Mouse (Mus musculus): ENCODE measurements around the gene Olfr523. TPM values are rescaled to one million over a fixed set of nuclear protein-coding genes. Genes with fewer than 3 reads are reported as not detected.

Gene Olfr523
- polyA plus RNA-seq, 1 experiment, result not detected

DNA sequence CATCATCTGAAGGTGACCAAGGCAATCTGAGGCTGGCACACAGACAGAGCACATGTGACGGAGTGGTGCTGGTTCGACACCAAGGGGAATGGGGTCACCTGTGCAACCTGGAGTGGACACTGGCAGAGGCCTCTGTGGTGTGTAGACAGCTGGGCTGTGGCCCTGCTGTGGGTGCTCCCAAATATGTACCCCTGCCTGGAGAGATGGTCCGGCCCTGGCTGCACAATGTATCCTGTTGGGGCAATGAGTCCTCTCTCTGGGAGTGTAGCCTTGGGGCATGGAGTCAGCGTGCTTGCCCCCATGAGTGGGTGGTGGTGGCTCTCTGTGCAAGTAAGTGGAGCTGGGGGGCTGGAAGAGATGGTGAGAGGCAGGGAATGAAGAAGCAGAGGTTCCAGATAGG is 47.4 kb downstream of the Olfr523 start:
- Histone ChIP-seq H3K4me1 (ENCODE audit: control insufficient read depth, insufficient read depth, low read length) (no peaks in the 10 kb centered on the region), H3K4me3 (ENCODE audit: insufficient read depth, low read length) (no peak overlapping the region), H3K27ac (ENCODE audit: insufficient read depth, low read depth, low read length) (no peak overlapping the region)
- TF ChIP-seq CTCF (IDR thresholded peaks at IDR 0.05; ENCODE audit: low read depth, low read length) (no peak), POLR2A (IDR thresholded peaks at IDR 0.05; ENCODE audit: borderline replicate concordance, low read depth, low read length) (no peak)

DNA sequence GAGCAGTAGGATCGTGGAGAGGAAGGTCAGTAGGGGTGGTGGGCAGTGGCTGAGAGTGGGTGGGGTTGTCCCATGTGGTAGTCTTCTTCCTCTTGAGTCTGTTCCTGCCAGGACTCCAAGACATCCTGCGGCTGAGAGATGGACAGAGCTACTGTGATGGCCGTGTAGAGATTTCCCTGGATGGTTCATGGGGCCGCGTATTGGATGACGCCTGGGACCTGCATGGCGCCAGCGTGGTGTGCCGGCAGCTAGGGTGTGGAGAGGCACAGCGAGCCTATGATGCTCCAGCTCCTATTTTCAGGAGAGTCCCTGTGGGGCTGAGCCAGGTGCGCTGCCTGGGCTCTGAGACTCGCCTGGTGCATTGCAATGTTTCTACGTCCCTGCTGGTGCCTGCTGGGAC is 51.2 kb downstream of the Olfr523 start:
- H3K27ac ChIP-seq (ENCODE audit: insufficient read depth, low read depth, low read length), result no peak overlapping the region
- H3K4me1 ChIP-seq (ENCODE audit: control insufficient read depth, insufficient read depth, low read length), result no peaks in the 10 kb centered on the region
- TF ChIP-seq POLR2A (IDR thresholded peaks at IDR 0.05; ENCODE audit: borderline replicate concordance, low read depth, low read length) (no peak), CTCF (IDR thresholded peaks at IDR 0.05; ENCODE audit: low read depth, low read length) (no peak)
- no peak overlapping the region for H3K4me3 ChIP-seq (ENCODE audit: insufficient read depth, low read length)

Other genes starting within 250 kb of the Olfr523 start
- gene Utf1, start 229.4 kb upstream of the Olfr523 start, polyA plus RNA-seq (2012; ENCODE audit: insufficient read depth, insufficient read length, missing spikeins), result not detected in 2 replicates
- gene 6430531B16Rik, start 194.5 kb upstream of the Olfr523 start, polyA plus RNA-seq (2012; ENCODE audit: insufficient read depth, insufficient read length, missing spikeins), result not detected in 2 replicates
- gene Adam8, start 180.7 kb upstream of the Olfr523 start, polyA plus RNA-seq (2012; ENCODE audit: insufficient read depth, insufficient read length, missing spikeins), result 240 and 334 TPM in 2 replicates
- 37.7 and 38.7 TPM in 2 replicates for gene Zfp511, start 136.8 kb upstream of the Olfr523 start, polyA plus RNA-seq (2012; ENCODE audit: insufficient read depth, insufficient read length, missing spikeins)
- 17.9 and 18.5 TPM in 2 replicates for gene Tubgcp2, start 136.5 kb upstream of the Olfr523 start, polyA plus RNA-seq (2012; ENCODE audit: insufficient read depth, insufficient read length, missing spikeins)
- gene Msx3, start 124.1 kb upstream of the Olfr523 start, polyA plus RNA-seq (2012; ENCODE audit: insufficient read depth, insufficient read length, missing spikeins), result not detected in 2 replicates
- not detected in 2 replicates for gene Caly, start 90.7 kb upstream of the Olfr523 start, polyA plus RNA-seq (2012; ENCODE audit: insufficient read depth, insufficient read length, missing spikeins)
- gene Prap1, start 79.8 kb upstream of the Olfr523 start, polyA plus RNA-seq (2012; ENCODE audit: insufficient read depth, insufficient read length, missing spikeins), result not detected in 2 replicates
- 19.0 and 22.5 TPM in 2 replicates for gene Fuom, start 70.8 kb upstream of the Olfr523 start, polyA plus RNA-seq (2012; ENCODE audit: insufficient read depth, insufficient read length, missing spikeins)
- 20.1 and 25.9 TPM in 2 replicates for gene Paox, start 57.4 kb upstream of the Olfr523 start, polyA plus RNA-seq (2012; ENCODE audit: insufficient read depth, insufficient read length, missing spikeins)
- 44.9 and 45.7 TPM in 2 replicates for gene Echs1, start 56.7 kb upstream of the Olfr523 start, polyA plus RNA-seq (2012; ENCODE audit: insufficient read depth, insufficient read length, missing spikeins)
- 10.5 and 10.8 TPM in 2 replicates for gene Mtg1, start 35.7 kb upstream of the Olfr523 start, polyA plus RNA-seq (2012; ENCODE audit: insufficient read depth, insufficient read length, missing spikeins)
- not detected in 2 replicates for gene Sprn, start 18.3 kb upstream of the Olfr523 start, polyA plus RNA-seq (2012; ENCODE audit: insufficient read depth, insufficient read length, missing spikeins)
- not detected in 2 replicates for gene Olfr522, start 8.5 kb upstream of the Olfr523 start, polyA plus RNA-seq (2012; ENCODE audit: insufficient read depth, insufficient read length, missing spikeins)
- not detected in 2 replicates for gene Olfr524, start 32.7 kb downstream of the Olfr523 start, polyA plus RNA-seq (2012; ENCODE audit: insufficient read depth, insufficient read length, missing spikeins)
- not detected in 2 replicates for gene Cd163l1, start 45.0 kb downstream of the Olfr523 start, polyA plus RNA-seq (2012; ENCODE audit: insufficient read depth, insufficient read length, missing spikeins)
- not detected in 2 replicates for gene 5830411N06Rik, start 74.1 kb downstream of the Olfr523 start, polyA plus RNA-seq (2012; ENCODE audit: insufficient read depth, insufficient read length, missing spikeins)
- not detected in 2 replicates for gene Olfr525, start 147.6 kb downstream of the Olfr523 start, polyA plus RNA-seq (2012; ENCODE audit: insufficient read depth, insufficient read length, missing spikeins)
- gene Olfr527, start 160.8 kb downstream of the Olfr523 start, polyA plus RNA-seq (2012; ENCODE audit: insufficient read depth, insufficient read length, missing spikeins), result not detected in 2 replicates
- not detected in 2 replicates for gene Olfr60, start 188.5 kb downstream of the Olfr523 start, polyA plus RNA-seq (2012; ENCODE audit: insufficient read depth, insufficient read length, missing spikeins)
- not detected in 2 replicates for gene Olfr530, start 203.1 kb downstream of the Olfr523 start, polyA plus RNA-seq (2012; ENCODE audit: insufficient read depth, insufficient read length, missing spikeins)
- not detected in 2 replicates for gene Olfr531, start 229.7 kb downstream of the Olfr523 start, polyA plus RNA-seq (2012; ENCODE audit: insufficient read depth, insufficient read length, missing spikeins)
- gene Olfr532, start 248.4 kb downstream of the Olfr523 start, polyA plus RNA-seq (2012; ENCODE audit: insufficient read depth, insufficient read length, missing spikeins), result not detected in 2 replicates